ENCODE assay signal across 24 mouse cellular contexts in the genomic region with DNA sequence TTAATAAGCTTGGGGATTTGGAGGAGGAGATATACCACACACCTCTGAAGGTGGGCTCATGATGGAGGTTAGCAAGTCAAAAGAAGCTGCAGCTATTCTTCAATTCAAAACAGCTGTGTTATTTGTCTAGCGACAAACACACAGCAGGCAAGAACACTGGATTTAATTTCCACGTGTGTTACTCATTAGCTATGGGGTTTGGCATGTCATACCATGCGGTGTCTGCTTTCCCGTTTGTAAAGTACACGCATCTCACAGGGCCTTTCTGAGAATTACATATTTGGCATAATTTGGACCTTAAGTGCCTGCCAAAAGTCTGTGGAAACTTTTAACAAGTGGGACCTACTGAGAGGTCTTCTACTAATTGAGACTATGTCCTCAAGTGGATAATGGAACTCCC.
A peak's percentile ranks its signal among the peaks of the same experiment; 100 is the strongest.
DNase-seq lines count a peak whose midpoint lies in the region; ATAC-seq and TF ChIP-seq lines count a peak whose summit lies in the region.
"Had no signal": no experiment of that assay in that cellular context is flagged by ENCODE, and none has a peak within 500 bp of the region (broad histone marks: within the 10 kb centered on the region; RNA-seq: fewer than 3 reads in every experiment).

No protein-coding gene starts in this region.

- no peak for ATAC-seq in hindbrain, embryonic 14.5 days (ENCODE audit: low FRiP score)
- ATAC-seq in hindbrain, embryonic 11.5 days (ENCODE audit: low FRiP score) = no peak
- ATAC-seq in embryonic facial prominence, embryonic 13.5 days (ENCODE audit: insufficient number of reproducible peaks, insufficient read depth, low FRiP score, low TSS enrichment, low read depth) = 0 out of 2 replicates have a peak, but pooled peaks have one; percentile 32
- no peak; the same call in 1 of the 2 replicates for ATAC-seq in limb, embryonic 12.5 days (ENCODE audit: insufficient number of reproducible peaks, insufficient read depth, low FRiP score, low TSS enrichment, low read depth)
- no peak for ATAC-seq in hindbrain, postnatal 0 days
- ATAC-seq: liver, postnatal 0 days had no signal

- peak overlapping the region; percentile 36 for H3K27ac ChIP-seq in hindbrain, embryonic 14.5 days
- no peak overlapping the region for H3K27ac ChIP-seq in hindbrain, embryonic 11.5 days (ENCODE audit: low read depth, low read length)
- no peak overlapping the region; the same call in 1 of the 2 replicates for H3K27ac ChIP-seq in embryonic facial prominence, embryonic 13.5 days
- H3K27ac ChIP-seq in limb, embryonic 12.5 days = no peak overlapping the region
- H3K27ac ChIP-seq in hindbrain, postnatal 0 days = no peak overlapping the region
- H3K27ac ChIP-seq: forebrain, embryonic 12.5 days; heart, adult 2 months; heart, embryonic 13.5 days; hindbrain, embryonic 12.5 days; kidney, postnatal 0 days; stomach, embryonic 15.5 days had no signal

- DNase-seq in hindbrain, embryonic 14.5 days (ENCODE audit: low spot score) = no peak
- no peak for DNase-seq in hindbrain, embryonic 11.5 days (ENCODE audit: low spot score)
- DNase-seq in embryo, embryonic 10.5 days (ENCODE audit: low spot score) = peak; percentile 31
- DNase-seq in layer of hippocampus, postnatal 36 days = no peak
- DNase-seq in hindbrain, postnatal 0 days (ENCODE audit: low spot score) = no peak
- DNase-seq: adrenal gland, postnatal 25 days; cerebellum, adult 8-10 months; gastrocnemius, postnatal 10 days; heart, adult 2 months; heart, postnatal 14 days; kidney, adult 2 months; liver; liver, postnatal 0 days; lung, postnatal 10 days; right cerebral cortex, adult 18-20 months; thymus, postnatal 25 days had no signal

- H3K4me3 ChIP-seq in hindbrain, embryonic 14.5 days (replicated peaks; ENCODE audit: low read length) = no peak overlapping the region
- H3K4me3 ChIP-seq in hindbrain, embryonic 11.5 days (ENCODE audit: low read depth, low read length) = no peak overlapping the region
- no peak overlapping the region for H3K4me3 ChIP-seq in embryonic facial prominence, embryonic 13.5 days
- no peak overlapping the region for H3K4me3 ChIP-seq in limb, embryonic 12.5 days (replicated peaks)
- H3K4me3 ChIP-seq in hindbrain, postnatal 0 days (ENCODE audit: low read length) = no peak overlapping the region
- H3K4me3 ChIP-seq: erythroblast, embryonic 14.5 days; forebrain, embryonic 12.5 days; heart, adult 2 months; heart, embryonic 13.5 days; hindbrain, embryonic 12.5 days; stomach, embryonic 15.5 days had no signal

- 56% methylated on average over 5 of the region's 5 CpGs for WGBS in hindbrain, embryonic 14.5 days
- 66% methylated on average over 5 of the region's 5 CpGs for WGBS in hindbrain, embryonic 11.5 days
- 19% methylated on average over 5 of the region's 5 CpGs for WGBS in embryonic facial prominence, embryonic 13.5 days
- 19% methylated on average over 5 of the region's 5 CpGs for WGBS in limb, embryonic 12.5 days
- WGBS in hindbrain, postnatal 0 days = 52% methylated on average over 5 of the region's 5 CpGs

- no peaks in the 10 kb centered on the region for H3K9me3 ChIP-seq in hindbrain, embryonic 14.5 days (ENCODE audit: control insufficient read depth, low read length)
- no peaks in the 10 kb centered on the region for H3K9me3 ChIP-seq in hindbrain, embryonic 11.5 days (ENCODE audit: control insufficient read depth, low read length)
- no peaks in the 10 kb centered on the region for H3K9me3 ChIP-seq in embryonic facial prominence, embryonic 13.5 days
- H3K9me3 ChIP-seq in limb, embryonic 12.5 days = no peaks in the 10 kb centered on the region
- H3K9me3 ChIP-seq in hindbrain, postnatal 0 days (ENCODE audit: low read length) = no peaks in the 10 kb centered on the region
- H3K9me3 ChIP-seq: forebrain, embryonic 12.5 days; heart, embryonic 13.5 days; hindbrain, embryonic 12.5 days; stomach, embryonic 15.5 days had no signal

- peaks cover 14% of the 10 kb centered on the region; the same call in 1 of the 2 replicates for H3K4me1 ChIP-seq in hindbrain, embryonic 14.5 days (replicated peaks; ENCODE audit: control insufficient read depth, insufficient read depth, low read length)
- H3K4me1 ChIP-seq in hindbrain, embryonic 11.5 days (replicated peaks; ENCODE audit: control insufficient read depth, insufficient read depth, low read length) = no peaks in the 10 kb centered on the region; the same call in 1 of the 2 replicates
- peaks cover 34% of the 10 kb centered on the region for H3K4me1 ChIP-seq in embryonic facial prominence, embryonic 13.5 days
- peaks cover 30% of the 10 kb centered on the region for H3K4me1 ChIP-seq in limb, embryonic 12.5 days (replicated peaks)
- H3K4me1 ChIP-seq in hindbrain, postnatal 0 days (ENCODE audit: insufficient read depth, low read length) = no peaks in the 10 kb centered on the region

- H3K9ac ChIP-seq in hindbrain, embryonic 14.5 days = no peak overlapping the region
- H3K9ac ChIP-seq in hindbrain, embryonic 11.5 days (ENCODE audit: low read depth, low read length) = no peak overlapping the region
- H3K9ac ChIP-seq in embryonic facial prominence, embryonic 13.5 days = no peak overlapping the region
- H3K9ac ChIP-seq in limb, embryonic 12.5 days (replicated peaks) = no peak overlapping the region
- H3K9ac ChIP-seq in hindbrain, postnatal 0 days (replicated peaks; ENCODE audit: low read length) = no peak overlapping the region
- H3K9ac ChIP-seq: forebrain, embryonic 12.5 days; heart, embryonic 13.5 days; hindbrain, embryonic 12.5 days; liver, postnatal 0 days; stomach, embryonic 15.5 days had no signal

- no peak overlapping the region for H3K4me2 ChIP-seq in hindbrain, embryonic 14.5 days (replicated peaks)
- no peak overlapping the region for H3K4me2 ChIP-seq in hindbrain, embryonic 11.5 days (replicated peaks; ENCODE audit: low read depth, low read length)
- peak overlapping the region; percentile 27 for H3K4me2 ChIP-seq in embryonic facial prominence, embryonic 13.5 days
- H3K4me2 ChIP-seq in limb, embryonic 12.5 days = peak overlapping the region; percentile 39
- no peak overlapping the region for H3K4me2 ChIP-seq in hindbrain, postnatal 0 days (ENCODE audit: low read depth, low read length)
- H3K4me2 ChIP-seq: forebrain, embryonic 12.5 days; heart, embryonic 13.5 days; hindbrain, embryonic 12.5 days; stomach, embryonic 15.5 days had no signal

- no peaks in the 10 kb centered on the region for H3K27me3 ChIP-seq in hindbrain, embryonic 14.5 days (ENCODE audit: control insufficient read depth, insufficient read depth, low read length)
- H3K27me3 ChIP-seq in hindbrain, embryonic 11.5 days (ENCODE audit: control insufficient read depth, insufficient read depth, low read length) = no peaks in the 10 kb centered on the region
- H3K27me3 ChIP-seq in embryonic facial prominence, embryonic 13.5 days = peaks cover 37% of the 10 kb centered on the region
- no peaks in the 10 kb centered on the region for H3K27me3 ChIP-seq in limb, embryonic 12.5 days
- no peaks in the 10 kb centered on the region for H3K27me3 ChIP-seq in hindbrain, postnatal 0 days (ENCODE audit: insufficient read depth, low read length)
- H3K27me3 ChIP-seq: forebrain, embryonic 12.5 days; heart, embryonic 13.5 days; hindbrain, embryonic 12.5 days; stomach, embryonic 15.5 days had no signal

- H3K36me3 ChIP-seq in hindbrain, embryonic 14.5 days (replicated peaks; ENCODE audit: control insufficient read depth, insufficient read depth) = no peaks in the 10 kb centered on the region
- no peaks in the 10 kb centered on the region for H3K36me3 ChIP-seq in hindbrain, embryonic 11.5 days (ENCODE audit: control insufficient read depth, insufficient read depth, low read length)
- H3K36me3 ChIP-seq in embryonic facial prominence, embryonic 13.5 days = no peaks in the 10 kb centered on the region
- no peaks in the 10 kb centered on the region for H3K36me3 ChIP-seq in limb, embryonic 12.5 days
- H3K36me3 ChIP-seq in hindbrain, postnatal 0 days (ENCODE audit: insufficient read depth, low read length) = no peaks in the 10 kb centered on the region
- H3K36me3 ChIP-seq: forebrain, embryonic 12.5 days; heart, embryonic 13.5 days; hindbrain, embryonic 12.5 days; stomach, embryonic 15.5 days had no signal

- TF ChIP-seq CTCF in hindbrain, postnatal 0 days (IDR thresholded peaks at IDR 0.05; ENCODE audit: low read depth) = no peak

Comparison
In these comparisons a context has a peak if more than half of its experiments do, and no peak if none do; other contexts are left out.
1. H3K4me2 ChIP-seq: peak in embryonic facial prominence, embryonic 13.5 days (single experiment) and limb, embryonic 12.5 days (single experiment); none in hindbrain, embryonic 14.5 days (single experiment), hindbrain, embryonic 11.5 days (single experiment) and hindbrain, postnatal 0 days (single experiment).